Mouse (Mus musculus) mouse embryonic stem cell (cell line): ENCODE data around the gene Pygo2.

Experiments used
- in situ Hi-C, 2 experiments: fragments of 300-500 bp; cut with MboI; formaldehyde crosslinking; loops; 1 replicate in 1 of 2; 3 replicates in 1 of 2; pipeline ENCODE4 v1.14.3; 2019 to 2020; ENCODE audit warnings: low sequenced_read_pairs in 2 of 2, low pct_unique_long_range_greater_than_20kb in 1 of 2, mixed read lengths in 1 of 2; ENCODE audit not compliant: unreplicated experiment in 1 of 2

The Pygo2 gene

DNA sequence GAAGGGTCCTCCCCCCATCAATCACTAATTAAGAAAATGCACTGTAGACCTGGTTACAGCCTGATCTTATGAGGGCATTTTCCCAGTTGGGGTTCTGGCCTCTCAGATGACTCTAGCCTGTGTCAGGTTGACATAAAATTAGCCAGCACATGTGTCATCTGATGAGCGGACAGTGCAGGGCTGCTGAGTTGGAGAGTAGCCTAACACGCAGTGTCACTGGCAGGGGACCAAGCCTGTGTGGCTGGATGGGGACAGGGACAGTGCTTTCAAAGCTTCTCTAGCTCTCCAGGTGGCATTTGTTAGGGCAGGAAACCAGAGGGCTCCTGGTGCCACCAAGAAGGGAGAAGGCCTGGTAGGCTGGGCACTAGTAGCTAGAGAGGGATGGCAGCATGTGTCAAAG is 10.7 kb downstream of the Pygo2 start:
- in situ Hi-C loops: no loop called here

DNA sequence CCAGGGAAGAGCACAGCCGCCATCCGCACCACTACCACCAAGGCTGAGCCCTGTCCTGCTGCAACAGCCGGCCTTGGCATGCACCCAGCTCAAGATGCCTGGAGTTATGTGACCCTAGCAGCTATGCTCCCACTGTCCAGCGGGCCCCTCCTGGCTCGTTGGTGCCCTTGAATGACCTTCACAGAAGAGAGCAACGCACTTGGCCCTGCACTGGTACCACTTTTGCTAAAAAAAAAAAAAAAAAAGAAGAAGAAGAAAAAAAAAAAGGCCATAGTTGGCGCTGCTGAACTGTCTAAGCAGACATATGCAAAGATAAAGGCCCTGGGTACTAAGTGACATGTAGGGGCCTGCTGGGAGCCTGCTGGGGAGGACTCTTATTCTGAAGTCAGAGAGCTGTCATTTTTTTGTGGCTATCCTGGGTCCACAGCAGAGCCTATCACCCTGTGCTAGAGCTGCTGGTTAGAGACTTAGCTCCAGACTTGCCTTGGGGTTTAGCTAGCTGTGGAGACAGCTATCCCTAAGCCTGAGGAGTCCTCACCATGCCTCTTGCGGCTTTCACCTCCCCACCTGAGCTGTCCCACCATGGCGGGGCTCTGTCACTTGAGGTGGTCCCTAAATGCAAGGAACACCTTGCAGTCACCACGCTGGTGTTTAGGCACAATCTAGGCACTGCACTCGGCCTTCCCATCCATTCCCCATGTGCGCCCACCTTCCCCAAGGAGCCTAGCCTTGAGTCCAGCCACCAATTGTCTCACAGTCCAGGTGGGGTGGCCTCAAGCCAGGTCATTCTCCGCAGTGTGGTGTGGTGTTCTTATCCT is 18.9 kb downstream of the Pygo2 start:
- in situ Hi-C loops: loop anchor here in 1 of 2 experiments (5.0 kb wide), 1 partner anchor 33 kb away; no protein-coding TSS in a partner anchor

DNA sequence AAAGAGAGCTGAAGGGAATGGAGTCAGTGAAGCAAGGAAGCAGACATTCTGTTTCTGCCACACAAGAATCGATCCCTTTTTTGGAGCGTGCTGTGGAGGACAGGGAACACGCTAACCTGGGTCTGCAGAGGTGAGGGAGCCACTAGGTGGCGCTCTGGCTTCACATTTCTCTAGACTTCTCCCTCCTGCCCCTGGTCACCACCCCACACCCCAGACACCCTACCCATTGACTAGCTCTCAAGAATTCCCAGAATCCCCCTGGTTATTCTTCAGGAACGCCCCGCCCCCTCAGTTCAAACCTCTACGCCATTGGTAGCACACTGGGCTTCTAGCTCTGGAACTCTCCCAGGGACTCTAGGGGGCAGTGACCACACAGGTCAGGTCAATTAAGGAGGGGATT is 19.5 kb downstream of the Pygo2 start:
- in situ Hi-C loops: loop anchor here in 1 of 2 experiments (5.0 kb wide), 1 partner anchor 33 kb away; no protein-coding TSS in a partner anchor

DNA sequence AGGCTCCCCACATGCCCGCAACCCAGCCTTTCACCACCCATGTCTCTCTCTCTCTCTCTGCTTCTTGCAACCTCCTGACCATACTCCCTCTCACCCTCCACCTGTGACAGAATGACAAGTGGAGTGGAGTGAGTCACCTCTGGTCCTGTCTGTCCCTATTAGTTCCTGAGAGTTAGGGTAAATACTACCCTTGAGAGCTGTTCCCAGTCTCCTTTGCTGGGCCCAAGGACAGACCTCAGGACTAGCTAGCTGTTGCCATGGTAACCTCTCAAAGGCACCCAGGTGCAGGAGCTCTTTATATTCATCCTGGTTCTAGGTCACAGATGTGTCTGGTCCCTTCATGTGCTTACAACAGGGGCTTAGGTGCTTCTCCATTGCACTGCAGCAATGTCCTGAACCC is 21.9 kb downstream of the Pygo2 start:
- in situ Hi-C loops: no loop called here

DNA sequence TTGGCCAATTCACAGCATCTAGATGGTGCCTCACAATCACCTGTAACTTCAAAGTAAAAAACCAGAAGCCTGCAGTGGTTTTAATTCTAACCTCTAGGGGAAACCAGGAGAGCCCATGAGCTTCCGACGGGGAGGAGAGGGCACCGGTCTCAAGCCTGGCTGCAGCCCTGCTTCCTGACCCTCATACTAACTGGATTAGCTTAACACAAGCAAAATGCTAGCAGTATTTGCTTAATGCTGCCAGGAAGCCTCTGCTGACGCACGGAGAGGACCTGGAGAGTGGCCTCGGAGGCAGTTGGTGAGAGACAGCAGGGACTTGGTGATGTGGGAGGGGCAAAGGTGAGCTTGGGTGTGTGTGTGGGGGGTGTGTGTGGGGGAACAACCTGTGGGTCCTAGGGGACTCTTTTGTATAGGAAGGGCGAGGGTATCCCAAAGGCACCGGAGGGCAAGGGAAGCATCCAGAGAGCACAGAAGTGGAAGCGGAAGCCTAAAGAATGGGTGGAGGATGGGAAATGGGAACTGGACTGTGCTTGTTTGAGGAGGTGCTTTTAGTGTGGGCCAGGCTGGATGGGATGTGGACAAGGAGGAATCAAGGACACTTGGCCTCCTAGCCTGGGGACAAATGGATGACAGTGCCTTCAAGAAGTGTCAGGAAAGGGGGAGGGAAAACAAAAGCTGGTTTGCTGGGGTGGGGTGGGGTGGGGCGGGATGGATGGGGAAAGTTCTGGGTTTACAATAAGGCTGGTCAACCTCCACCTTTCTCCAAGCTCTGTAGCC is 24.6 kb downstream of the Pygo2 start, which contains the start of gene Pmvk:
Gene Pmvk, plus strand, starts transcription at position 141 of the 777 bp plus-strand sequence.
- in situ Hi-C loops: no loop called here

DNA sequence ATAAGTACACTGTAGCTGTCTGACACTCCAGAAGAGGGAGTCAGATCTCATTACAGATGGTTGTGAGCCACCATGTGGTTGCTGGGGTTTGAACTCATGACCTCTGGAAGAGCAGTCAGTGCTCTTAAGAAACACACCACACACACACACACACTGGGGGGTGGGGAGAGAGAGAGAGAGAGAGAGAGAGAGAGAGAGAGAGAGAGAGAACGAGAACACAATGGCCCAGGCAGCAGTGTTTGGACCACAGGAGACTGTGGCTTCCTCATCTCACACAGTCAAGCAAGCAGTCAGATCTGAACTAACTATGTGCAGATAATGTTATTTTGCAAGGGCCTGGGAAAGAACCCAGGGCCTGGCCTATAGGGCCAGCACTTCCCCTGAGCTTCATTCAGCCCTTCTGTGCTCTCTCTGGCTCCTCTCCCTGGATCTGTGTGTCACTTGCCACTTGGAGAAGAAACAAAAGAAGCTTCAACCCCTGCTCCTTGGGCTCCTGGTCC is 25.8 kb downstream of the Pygo2 start:
- in situ Hi-C loops: no loop called here

DNA sequence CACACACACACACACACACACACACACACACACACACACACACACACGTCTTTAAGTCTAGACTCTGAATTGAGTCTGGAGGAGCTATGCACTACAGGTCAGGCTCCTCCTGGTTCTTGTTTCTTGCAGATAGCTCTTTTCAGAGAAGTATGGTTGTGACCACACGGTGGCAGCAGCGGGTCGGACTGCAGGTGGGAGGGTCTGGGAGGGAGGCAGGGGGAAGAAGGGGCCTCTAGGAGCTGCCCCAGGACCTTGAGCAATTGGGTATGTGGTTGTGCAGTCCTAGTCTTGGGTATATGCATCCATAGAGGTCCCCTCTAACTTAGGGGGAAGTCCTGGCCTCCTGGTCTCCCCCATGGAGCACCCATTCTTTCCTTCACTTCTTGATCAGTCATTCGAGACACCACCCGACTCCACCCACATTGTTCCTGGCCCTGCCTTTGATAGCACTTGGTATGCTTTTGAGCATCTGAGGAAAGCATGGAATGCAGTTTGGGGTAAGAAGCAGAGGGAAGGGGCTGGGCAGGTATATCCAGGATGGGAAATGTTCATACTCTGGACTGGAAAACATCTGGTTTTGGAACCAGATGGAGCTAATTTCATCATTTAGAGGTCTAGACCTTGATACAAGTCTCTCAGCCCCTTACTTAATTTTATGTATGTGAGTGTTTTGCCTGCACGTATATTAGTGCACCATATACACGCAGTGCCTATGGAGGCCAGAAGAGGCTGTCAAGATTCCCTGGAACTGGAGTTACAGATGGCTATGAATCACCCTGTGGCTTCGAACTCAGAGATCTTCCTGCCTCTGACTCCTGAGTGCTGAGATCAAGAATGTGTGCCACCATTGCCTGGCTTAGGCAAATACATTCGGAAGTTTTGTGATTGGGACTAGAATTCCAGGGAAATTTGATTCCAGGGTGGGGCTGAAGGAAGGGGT is 27.0 kb downstream of the Pygo2 start:
- in situ Hi-C loops: no loop called here

DNA sequence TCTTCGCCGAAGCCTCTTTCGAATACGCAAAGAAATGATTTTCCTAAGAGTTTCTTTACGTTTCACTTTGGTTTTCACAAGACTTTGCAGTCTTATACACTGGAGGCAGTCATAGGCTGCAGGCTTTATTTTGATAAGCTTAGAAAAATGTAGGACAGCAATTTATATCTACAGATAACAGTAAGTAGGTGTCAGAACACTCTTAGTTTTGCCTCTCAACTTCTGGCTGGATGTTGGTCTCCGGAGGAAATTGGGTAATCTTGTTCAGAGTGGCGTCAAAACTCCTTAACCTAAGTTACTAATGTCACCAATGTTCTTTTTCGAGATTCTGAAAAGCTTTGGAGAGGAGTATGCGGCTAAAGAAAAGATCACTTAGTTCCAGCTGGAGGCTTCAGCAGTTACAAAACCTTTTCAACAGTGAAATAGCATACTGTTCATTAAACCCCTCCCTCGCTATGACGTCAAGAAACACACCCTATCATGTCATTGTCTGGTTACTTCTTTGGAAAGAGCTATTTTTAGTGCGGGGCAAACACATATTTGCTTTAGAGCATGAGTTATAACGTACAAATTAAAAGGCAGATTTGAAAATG is 28.5 kb downstream of the Pygo2 start:
- in situ Hi-C loops: no loop called here

DNA sequence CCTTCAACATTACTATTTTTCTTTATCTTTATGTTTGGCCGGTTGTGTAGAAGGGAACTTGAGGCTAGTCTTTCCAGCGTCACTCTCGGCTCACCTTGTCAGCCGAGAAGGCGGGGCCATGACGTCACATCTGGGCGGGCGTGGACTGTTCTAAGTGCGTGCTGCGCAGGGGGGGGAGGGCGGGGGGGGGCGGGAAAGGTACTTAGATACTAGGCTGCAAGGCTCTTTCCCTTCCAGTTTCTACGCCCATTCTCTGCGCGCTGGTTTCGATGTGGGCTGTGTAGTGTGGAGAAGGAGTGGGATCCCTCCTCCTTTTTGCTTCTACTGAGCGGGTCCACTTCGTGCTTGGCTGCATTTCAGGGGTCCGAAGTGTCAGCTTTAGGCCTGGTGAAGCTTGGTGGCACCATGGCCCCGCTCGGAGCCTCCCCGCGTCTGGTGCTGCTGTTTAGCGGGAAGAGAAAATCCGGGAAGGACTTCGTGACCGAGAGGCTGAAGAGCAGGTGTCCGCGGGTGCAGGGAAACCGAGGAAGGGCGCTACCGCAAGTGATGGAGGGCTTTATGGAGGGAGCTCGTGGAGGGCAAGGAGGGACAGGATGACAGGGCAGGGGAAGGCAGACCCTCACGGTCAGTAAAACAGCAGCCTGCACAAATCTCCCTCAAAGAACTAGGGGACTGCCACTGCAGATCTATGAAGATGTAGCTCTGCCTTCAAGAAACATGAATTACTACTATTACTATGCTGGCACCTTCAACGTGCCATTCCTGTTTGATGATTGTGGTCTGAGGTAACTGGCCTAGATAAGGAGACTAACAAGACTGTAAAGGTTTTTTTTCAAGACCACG is 29.2 kb downstream of the Pygo2 start:
- in situ Hi-C loops: no loop called here

DNA sequence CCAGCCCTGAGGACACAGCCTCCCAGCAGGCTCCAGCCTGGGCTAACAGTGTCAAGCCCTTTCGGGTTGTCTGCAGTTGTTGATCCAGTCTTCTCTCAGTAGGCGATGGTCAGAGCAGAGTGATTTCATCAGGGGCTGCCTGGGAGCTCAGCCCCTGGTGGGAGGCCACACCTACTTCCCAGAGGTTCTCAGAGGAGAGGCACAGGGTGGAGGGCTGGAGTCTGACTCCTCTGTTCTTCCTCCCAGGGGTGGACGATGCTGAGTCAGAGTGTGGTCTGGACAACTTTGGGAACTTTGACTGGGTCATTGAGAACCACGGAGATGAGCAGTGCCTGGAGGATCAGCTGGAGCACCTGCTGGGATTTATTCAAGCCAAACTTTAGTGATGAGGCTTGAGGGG is 38.3 kb downstream of the Pygo2 start:
- in situ Hi-C loops: no loop called here

DNA sequence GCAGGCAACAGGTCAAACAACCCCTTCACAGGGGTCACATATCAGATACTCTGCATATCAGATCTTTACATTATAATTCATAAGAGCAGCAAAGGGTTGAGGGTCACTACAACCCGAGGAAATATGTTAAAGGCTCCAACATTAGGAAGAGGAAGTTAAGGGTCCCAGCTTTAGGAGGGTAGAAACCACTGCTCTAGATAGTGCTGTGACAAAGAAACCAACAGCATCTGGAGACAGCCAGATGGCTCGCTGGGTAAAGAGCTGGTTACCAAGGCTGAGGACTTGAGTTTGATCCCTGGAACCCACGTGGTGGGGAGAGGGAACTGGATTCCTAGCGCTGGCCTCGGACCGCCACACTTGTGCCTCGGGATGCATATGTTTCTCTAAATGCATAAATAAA is 42.3 kb downstream of the Pygo2 start:
- in situ Hi-C loops: no loop called here

DNA sequence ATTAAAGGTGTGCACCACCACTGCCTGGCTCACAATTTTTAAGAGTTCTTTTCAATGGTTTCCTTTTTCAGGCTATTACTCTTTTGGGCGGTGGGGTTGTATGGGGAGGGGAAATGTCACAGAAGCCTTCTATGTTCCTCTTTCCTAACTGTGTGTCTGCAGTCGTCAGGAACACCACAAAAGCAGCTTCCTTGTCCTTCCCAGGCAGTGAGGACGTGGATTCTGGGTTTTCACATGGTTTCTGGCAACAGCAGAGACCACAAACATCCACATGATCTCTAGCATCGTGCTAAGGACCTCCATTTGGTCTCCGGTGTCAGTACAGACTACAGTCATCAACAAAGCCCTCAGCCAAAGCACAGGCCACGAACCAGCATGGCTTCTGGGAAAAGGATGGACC is 43.8 kb downstream of the Pygo2 start:
- in situ Hi-C loops: no loop called here

DNA sequence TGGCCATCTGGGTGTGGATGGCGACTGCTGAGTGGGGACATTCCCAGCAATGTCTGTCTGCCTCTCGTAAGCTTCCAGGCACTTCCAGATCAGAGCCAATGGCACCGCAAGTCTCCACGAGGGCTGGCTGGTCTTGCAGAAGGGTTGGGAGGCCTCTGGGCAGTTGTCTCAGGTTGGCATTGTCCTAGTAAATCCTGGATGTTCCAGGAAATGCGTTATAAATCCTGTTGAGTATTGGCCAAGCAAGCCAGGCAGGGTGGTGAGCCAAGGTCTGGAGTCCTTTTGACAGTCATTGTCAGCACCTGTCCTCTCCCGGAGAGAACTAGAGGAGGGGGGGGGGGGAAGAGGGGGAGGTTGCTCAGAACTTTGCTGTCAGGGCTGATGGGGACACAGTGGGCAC is 49.0 kb downstream of the Pygo2 start:
- in situ Hi-C loops: no loop called here

DNA sequence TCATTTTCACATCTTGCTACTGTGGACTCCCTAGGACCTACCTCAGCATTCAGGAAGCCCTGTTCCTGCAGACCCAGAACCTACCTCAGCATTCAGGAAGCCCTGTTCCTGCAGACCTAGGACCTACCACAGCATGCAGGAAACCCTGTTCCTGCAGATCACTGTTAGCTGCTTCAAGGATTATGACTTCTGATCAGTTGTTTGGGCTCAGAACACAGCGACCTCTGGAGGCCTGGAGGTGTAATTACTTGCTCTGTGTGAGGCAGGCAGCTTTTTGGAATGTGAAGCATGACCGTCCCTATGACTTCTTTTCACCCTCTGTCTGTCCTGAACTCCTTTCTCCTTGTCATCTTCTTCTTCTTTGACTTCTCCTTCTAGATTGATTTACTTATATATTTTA is 51.5 kb downstream of the Pygo2 start:
- in situ Hi-C loops: loop anchor here in 1 of 2 experiments (5.0 to 10.0 kb wide), 3 partner anchors 34 to 167 kb away; partner anchors contain the start of gene Adam15

DNA sequence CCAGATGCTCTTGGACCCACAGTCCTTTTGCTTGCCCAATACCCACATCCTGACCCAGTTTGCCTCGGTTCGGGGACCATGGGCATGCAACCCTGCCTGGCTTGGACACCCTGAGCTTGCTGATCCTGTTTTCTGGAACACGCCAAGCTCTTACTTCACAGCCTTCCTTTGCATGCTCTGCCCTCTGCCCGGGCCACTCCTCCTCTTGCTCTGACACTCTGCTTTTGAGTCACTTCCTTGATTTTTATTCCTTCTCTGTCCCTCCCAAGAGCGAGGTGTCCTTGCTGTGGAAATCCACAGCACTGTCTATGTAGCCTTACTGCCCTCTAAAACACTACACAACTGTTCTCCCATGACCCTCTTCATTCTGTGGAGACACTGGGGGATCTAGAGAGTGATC is 52.2 kb downstream of the Pygo2 start:
- in situ Hi-C loops: loop anchor here in 1 of 2 experiments (5.0 to 10.0 kb wide), 3 partner anchors 35 to 167 kb away; partner anchors contain the start of gene Adam15
